Mouse (Mus musculus) midbrain, embryonic 15.5 days (tissue): Measurements from ENCODE around the gene Mmp20. TPM values are rescaled to one million over a fixed set of nuclear protein-coding genes. Genes with fewer than 3 reads are reported as not detected.

ENCODE experiments used
- ATAC-seq: fragments of 200-750 bp; cut with Nextera tagmentation; replicated peaks from 2 replicates; pipeline ENCODE4 v1.8.0; 2017; ENCODE audit warnings: moderate TSS enrichment
- H3K27ac ChIP-seq: fragments of 300-500 bp; sonication (generic); 2 replicates; pipeline ENCODE4 v1.5.1; 2015; ENCODE audit warnings: mild to moderate bottlenecking, inconsistent platforms
- H3K27me3 ChIP-seq: fragments of 300-500 bp; sonication (generic); replicated peaks from 2 replicates; pipeline ENCODE4 v1.6.1; 2015; ENCODE audit warnings: inconsistent platforms
- H3K36me3 ChIP-seq: fragments of 300-500 bp; sonication (generic); replicated peaks from 2 replicates; pipeline ENCODE4 v1.6.1; 2015; ENCODE audit warnings: inconsistent platforms
- H3K4me1 ChIP-seq: fragments of 300-500 bp; sonication (generic); 2 replicates; pipeline ENCODE4 v1.6.1; 2015; ENCODE audit warnings: inconsistent platforms
- H3K4me2 ChIP-seq: fragments of 300-500 bp; sonication (generic); 2 replicates; pipeline ENCODE4 v1.6.1; 2015; ENCODE audit warnings: inconsistent platforms, mild to moderate bottlenecking, moderate library complexity
- H3K4me3 ChIP-seq: fragments of 300-500 bp; sonication (generic); 2 replicates; pipeline ENCODE4 v1.5.1; 2015; ENCODE audit warnings: mild to moderate bottlenecking, inconsistent platforms
- H3K9ac ChIP-seq: fragments of 300-500 bp; sonication (generic); 2 replicates; pipeline ENCODE4 v1.6.1; 2015; ENCODE audit warnings: mild to moderate bottlenecking, inconsistent platforms
- H3K9me3 ChIP-seq: fragments of 300-500 bp; sonication (generic); 2 replicates; pipeline ENCODE4 v1.6.1; 2016; ENCODE audit warnings: inconsistent platforms
- WGBS: fragments of 180-500 bp; shearing (Covaris S2); methylation state at CpG from one replicate; pipeline ENCODE4 v1.1.7; 2015; ENCODE audit warnings: mixed read lengths; 5-methylcytosine and 5-hydroxymethylcytosine counted together
- polyA plus RNA-seq: library from polyadenylated mRNA; unstranded; fragments of >200 nt; fragmentation: Nextera tagmentation; extraction: Ambion mirVana; gene quantifications from 2 replicates; pipeline ENCODE4 v1.2.1, GENCODE M21; 2015

Gene Mmp20
- not detected in 2 replicates for polyA plus RNA-seq

- no peaks in the 10 kb centered on the region for H3K36me3 ChIP-seq
- no peak for ATAC-seq
- no peak within 1 kb of the TSS for H3K4me2 ChIP-seq
- no peak within 1 kb of the TSS for H3K27ac ChIP-seq
- no peaks in the 10 kb centered on the region for H3K4me1 ChIP-seq
- H3K9me3 ChIP-seq, result no peaks in the 10 kb centered on the region
- H3K27me3 ChIP-seq, result no peaks in the 10 kb centered on the region
- H3K9ac ChIP-seq, result no peak within 1 kb of the TSS
- H3K4me3 ChIP-seq, result no peak within 1 kb of the TSS
These were observed at the start of gene Mmp20 for GRCm38 (mm10) chr9:7627931-7628330. Gene Mmp20 (plus strand): TSS chr9:7628231.

- no peaks in the 10 kb centered on the region for H3K27me3 ChIP-seq
- ATAC-seq, result no peak
- 81% methylated on average over 8 of the region's 8 CpGs for WGBS
- H3K9ac ChIP-seq, result no peak overlapping the region
- no peak overlapping the region for H3K4me3 ChIP-seq
- H3K36me3 ChIP-seq, result no peaks in the 10 kb centered on the region
- no peaks in the 10 kb centered on the region for H3K4me1 ChIP-seq
- H3K27ac ChIP-seq, result no peak overlapping the region
- H3K9me3 ChIP-seq, result no peaks in the 10 kb centered on the region
- no peak overlapping the region for H3K4me2 ChIP-seq
These were observed 38.0 kb upstream of the Mmp20 start for GRCm38 (mm10) chr9:7590063-7590462.

- Histone ChIP-seq H3K27ac (no peak overlapping the region), H3K9ac (no peak overlapping the region), H3K36me3 (no peaks in the 10 kb centered on the region), H3K4me1 (no peaks in the 10 kb centered on the region), H3K4me3 (no peak overlapping the region), H3K9me3 (no peaks in the 10 kb centered on the region), H3K27me3 (no peaks in the 10 kb centered on the region), H3K4me2 (no peak overlapping the region)
- no peak for ATAC-seq
- 92% methylated on average over 3 of the region's 3 CpGs for WGBS
These were observed 34.7 kb upstream of the Mmp20 start for GRCm38 (mm10) chr9:7593272-7593812.

GRCm38 (mm10) chr9:7594816-7595540 lies 33.1 kb upstream of the Mmp20 start:
- 13% methylated on average over 6 of the region's 6 CpGs for whole genome bisulfite sequencing
- Histone ChIP-seq H3K9ac (peak overlapping the region; percentile 26; the same call in 1 of the 2 replicates), H3K36me3 (no peaks in the 10 kb centered on the region), H3K9me3 (no peaks in the 10 kb centered on the region), H3K27ac (no peak overlapping the region), H3K4me3 (peak overlapping the region; percentile 25; the same call in 1 of the 2 replicates), H3K4me1 (no peaks in the 10 kb centered on the region), H3K4me2 (peak overlapping the region; percentile 48), H3K27me3 (no peaks in the 10 kb centered on the region)
- peak; percentile 99 for ATAC-seq

- no peak overlapping the region for H3K27ac ChIP-seq
- H3K4me3 ChIP-seq, result no peak overlapping the region
- peak; percentile 77; the same call in 1 of the 2 replicates for ATAC-seq
- no peak overlapping the region for H3K4me2 ChIP-seq
- no peaks in the 10 kb centered on the region for H3K27me3 ChIP-seq
- no peak overlapping the region for H3K9ac ChIP-seq
- no peaks in the 10 kb centered on the region for H3K9me3 ChIP-seq
- H3K36me3 ChIP-seq, result no peaks in the 10 kb centered on the region
- H3K4me1 ChIP-seq, result no peaks in the 10 kb centered on the region
- WGBS, result 7% methylated on average over 3 of the region's 3 CpGs
These were observed 24.9 kb upstream of the Mmp20 start for GRCm38 (mm10) chr9:7602982-7603742.

- no peak overlapping the region for H3K4me3 ChIP-seq
- no peak for ATAC-seq
These were observed 24.0 kb upstream of the Mmp20 start for GRCm38 (mm10) chr9:7604005-7604404.

GRCm38 (mm10) chr9:7605638-7606037 lies 22.4 kb upstream of the Mmp20 start:
- Histone ChIP-seq H3K36me3 (no peaks in the 10 kb centered on the region), H3K4me3 (no peak overlapping the region), H3K27me3 (no peaks in the 10 kb centered on the region), H3K4me2 (no peak overlapping the region), H3K9ac (no peak overlapping the region), H3K27ac (no peak overlapping the region), H3K4me1 (no peaks in the 10 kb centered on the region), H3K9me3 (no peaks in the 10 kb centered on the region)
- no peak for ATAC-seq
- WGBS, result 87% methylated on average over 12 of the region's 12 CpGs

More at GRCm38 (mm10) chr9:7604005-7604404, 24.0 kb upstream of the Mmp20 start:
- Histone ChIP-seq H3K4me1 (no peaks in the 10 kb centered on the region), H3K9me3 (no peaks in the 10 kb centered on the region), H3K36me3 (no peaks in the 10 kb centered on the region), H3K27me3 (no peaks in the 10 kb centered on the region), H3K4me2 (no peak overlapping the region), H3K9ac (no peak overlapping the region), H3K27ac (no peak overlapping the region)
- WGBS, result 82% methylated on average over 6 of the region's 6 CpGs

GRCm38 (mm10) chr9:7622582-7622981 lies 5.4 kb upstream of the Mmp20 start:
- 78% methylated on average over 3 of the region's 3 CpGs for WGBS
- Histone ChIP-seq H3K4me3 (no peak overlapping the region), H3K4me2 (no peak overlapping the region), H3K4me1 (no peaks in the 10 kb centered on the region), H3K27ac (no peak overlapping the region), H3K36me3 (no peaks in the 10 kb centered on the region), H3K9me3 (no peaks in the 10 kb centered on the region), H3K9ac (no peak overlapping the region), H3K27me3 (no peaks in the 10 kb centered on the region)
- no peak for ATAC-seq

- H3K9ac ChIP-seq, result no peak overlapping the region
- no peaks in the 10 kb centered on the region for H3K4me1 ChIP-seq
- no peak for ATAC-seq
- no peak overlapping the region for H3K4me3 ChIP-seq
- 26% methylated on average over 5 of the region's 5 CpGs for WGBS
- no peaks in the 10 kb centered on the region for H3K9me3 ChIP-seq
- no peak overlapping the region for H3K4me2 ChIP-seq
- no peaks in the 10 kb centered on the region for H3K27me3 ChIP-seq
- H3K27ac ChIP-seq, result no peak overlapping the region
- H3K36me3 ChIP-seq, result no peaks in the 10 kb centered on the region
These were observed 5.9 kb downstream of the Mmp20 start for GRCm38 (mm10) chr9:7633936-7634335.

GRCm38 (mm10) chr9:7647901-7648300 lies 19.9 kb downstream of the Mmp20 start:
- Histone ChIP-seq H3K4me1 (no peaks in the 10 kb centered on the region), H3K36me3 (no peaks in the 10 kb centered on the region), H3K27ac (no peak overlapping the region), H3K27me3 (no peaks in the 10 kb centered on the region), H3K9me3 (no peaks in the 10 kb centered on the region), H3K4me3 (no peak overlapping the region), H3K9ac (no peak overlapping the region), H3K4me2 (no peak overlapping the region)
- no peak for ATAC-seq
- 77% methylated on average over 3 of the region's 3 CpGs for WGBS

GRCm38 (mm10) chr9:7650397-7651180 lies 22.6 kb downstream of the Mmp20 start:
- no peaks in the 10 kb centered on the region for H3K36me3 ChIP-seq
- H3K27me3 ChIP-seq, result no peaks in the 10 kb centered on the region
- no peaks in the 10 kb centered on the region for H3K9me3 ChIP-seq
- WGBS, result 85% methylated on average over 5 of the region's 5 CpGs
- H3K4me1 ChIP-seq, result no peaks in the 10 kb centered on the region
- H3K4me2 ChIP-seq, result no peak overlapping the region
- H3K27ac ChIP-seq, result no peak overlapping the region
- H3K4me3 ChIP-seq, result no peak overlapping the region
- ATAC-seq, result no peak
- H3K9ac ChIP-seq, result no peak overlapping the region
